Mouse (Mus musculus): Measurements from ENCODE around the gene Tesk1. TPM values are rescaled to one million over a fixed set of nuclear protein-coding genes. Genes with fewer than 3 reads are reported as not detected.

The Tesk1 gene
- polyA plus RNA-seq, 1 experiment, result 935 TPM

DNA sequence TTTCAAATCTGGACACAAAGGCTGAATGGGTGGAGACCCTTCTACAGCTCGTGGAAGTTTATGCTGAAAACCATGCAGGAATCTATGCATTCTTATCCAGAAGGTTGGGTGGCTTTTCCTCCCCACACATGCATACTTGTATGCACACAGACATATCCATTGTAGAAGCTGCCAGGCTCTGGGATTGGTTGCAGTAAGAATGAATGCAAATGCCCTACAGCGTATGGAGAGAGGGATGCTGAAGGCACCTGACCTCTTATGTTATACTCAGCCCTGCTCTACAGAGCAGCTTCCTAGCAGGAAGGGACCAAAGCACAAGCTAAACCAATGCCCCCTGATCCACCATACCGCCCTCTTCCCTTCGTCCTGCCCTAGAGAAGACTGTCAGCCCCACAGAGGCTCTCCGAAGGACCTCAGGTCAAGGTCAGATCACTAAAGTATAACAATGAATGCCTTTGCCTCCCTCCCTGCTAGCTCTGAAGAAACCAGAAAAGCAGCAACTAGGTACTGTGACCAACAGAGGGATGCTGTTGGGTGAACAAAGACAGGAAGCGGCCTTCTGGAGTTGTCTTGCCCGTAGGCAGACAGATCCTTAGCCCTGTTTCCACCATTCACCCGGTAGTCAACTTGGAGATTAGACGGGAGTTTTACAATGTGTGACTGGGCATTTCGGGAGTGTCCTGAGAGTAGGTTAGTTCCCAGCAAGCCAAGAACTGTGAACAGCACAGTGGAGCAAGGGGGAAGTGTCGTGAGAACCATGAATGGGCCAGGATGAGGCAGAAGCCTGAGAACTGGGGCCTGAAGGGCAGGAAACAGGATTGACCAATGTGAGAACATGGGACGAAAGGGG is 34.4 kb upstream of the Tesk1 start:
- no peak overlapping the region for H3K4me3 ChIP-seq (ENCODE audit: control insufficient read depth, low read depth, low read length)
- H3K27ac ChIP-seq (ENCODE audit: control insufficient read depth, insufficient read depth, low read depth, low read length), result no peak overlapping the region
- H3K27me3 ChIP-seq (ENCODE audit: control insufficient read depth, insufficient read depth, low read length), result no peaks in the 10 kb centered on the region
- TF ChIP-seq POLR2A (IDR thresholded peaks at IDR 0.05; ENCODE audit: control insufficient read depth, low read depth, low read length) (no peak), CTCF (IDR thresholded peaks at IDR 0.05; ENCODE audit: control insufficient read depth, insufficient read depth, insufficient replicate concordance, low read depth, low read length) (no peak)
- peaks cover 3% of the 10 kb centered on the region; the same call in 1 of the 2 replicates for H3K4me1 ChIP-seq (ENCODE audit: control insufficient read depth, insufficient read depth, low read length)
- no peaks in the 10 kb centered on the region for H3K36me3 ChIP-seq (ENCODE audit: control insufficient read depth, insufficient read depth, low read length)

DNA sequence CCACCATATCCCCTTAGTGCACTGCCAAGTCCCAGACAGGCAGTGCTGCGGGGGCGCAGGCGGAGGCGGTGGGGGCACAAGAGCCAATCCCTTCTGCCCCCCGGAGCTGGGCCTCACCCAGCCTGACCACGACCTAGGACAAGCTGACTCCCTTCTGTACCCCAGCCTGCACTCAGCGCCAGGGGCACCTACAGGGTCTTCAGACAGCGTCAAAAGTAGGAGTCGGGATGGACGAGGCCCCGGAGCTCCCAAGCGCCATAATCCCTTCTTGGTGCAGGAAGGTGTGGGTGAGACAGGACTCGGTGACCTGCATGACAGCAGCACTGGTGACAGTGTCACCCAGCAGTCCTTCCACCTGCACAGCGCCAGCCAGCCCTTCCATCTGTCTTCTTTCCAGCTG is 27.0 kb upstream of the Tesk1 start:
- no peak overlapping the region for H3K4me3 ChIP-seq (ENCODE audit: control insufficient read depth, low read depth, low read length)
- no peaks in the 10 kb centered on the region for H3K36me3 ChIP-seq (ENCODE audit: control insufficient read depth, insufficient read depth, low read length)
- H3K27me3 ChIP-seq (ENCODE audit: control insufficient read depth, insufficient read depth, low read length), result no peaks in the 10 kb centered on the region
- H3K4me1 ChIP-seq (ENCODE audit: control insufficient read depth, insufficient read depth, low read length), result no peaks in the 10 kb centered on the region; the same call in 1 of the 2 replicates
- no peak overlapping the region for H3K27ac ChIP-seq (ENCODE audit: control insufficient read depth, insufficient read depth, low read depth, low read length)
- TF ChIP-seq POLR2A (IDR thresholded peaks at IDR 0.05; ENCODE audit: control insufficient read depth, low read depth, low read length) (no peak), CTCF (IDR thresholded peaks at IDR 0.05; ENCODE audit: control insufficient read depth, insufficient read depth, insufficient replicate concordance, low read depth, low read length) (no peak)

DNA sequence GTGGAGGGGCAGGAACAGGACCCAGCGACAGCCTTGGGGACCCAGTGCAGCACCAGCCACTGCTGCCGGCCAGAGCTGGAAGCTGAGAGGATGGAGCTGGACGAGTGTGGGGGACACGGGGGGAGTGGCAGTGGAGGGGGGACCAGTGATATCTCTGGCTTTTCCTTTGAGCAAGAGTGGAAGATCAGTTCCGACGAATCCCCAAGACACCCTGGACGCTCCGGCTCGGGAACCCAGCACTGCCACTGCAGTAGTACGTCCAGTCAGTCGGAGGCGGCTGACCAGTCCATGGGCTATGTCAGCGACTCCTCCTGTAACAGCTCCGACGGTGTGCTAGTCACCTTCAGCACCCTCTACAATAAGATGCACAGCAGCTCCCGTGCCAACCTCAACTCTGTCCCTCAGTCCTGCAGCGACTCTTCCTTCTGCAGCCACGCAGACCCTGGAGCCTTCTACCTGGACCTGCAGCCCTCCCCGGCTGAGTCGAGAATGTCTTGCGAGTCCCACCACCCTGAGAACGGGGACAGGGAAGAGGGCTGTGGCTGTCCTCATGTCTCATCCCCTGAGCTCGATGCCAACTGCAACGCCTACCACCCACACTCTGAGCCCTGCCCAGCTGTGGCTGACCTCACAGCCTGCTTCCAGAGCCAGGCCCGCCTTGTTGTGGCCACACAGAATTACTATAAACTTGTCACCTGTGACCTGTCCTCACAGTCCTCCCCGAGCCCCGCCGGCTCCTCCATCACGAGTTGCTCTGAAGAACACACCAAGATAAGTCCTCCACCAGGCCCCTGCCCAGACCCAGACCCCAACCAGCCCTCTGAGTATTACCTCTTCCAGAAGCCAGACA is 26.3 kb upstream of the Tesk1 start:
- H3K4me3 ChIP-seq (ENCODE audit: control insufficient read depth, low read depth, low read length), result no peak overlapping the region

DNA sequence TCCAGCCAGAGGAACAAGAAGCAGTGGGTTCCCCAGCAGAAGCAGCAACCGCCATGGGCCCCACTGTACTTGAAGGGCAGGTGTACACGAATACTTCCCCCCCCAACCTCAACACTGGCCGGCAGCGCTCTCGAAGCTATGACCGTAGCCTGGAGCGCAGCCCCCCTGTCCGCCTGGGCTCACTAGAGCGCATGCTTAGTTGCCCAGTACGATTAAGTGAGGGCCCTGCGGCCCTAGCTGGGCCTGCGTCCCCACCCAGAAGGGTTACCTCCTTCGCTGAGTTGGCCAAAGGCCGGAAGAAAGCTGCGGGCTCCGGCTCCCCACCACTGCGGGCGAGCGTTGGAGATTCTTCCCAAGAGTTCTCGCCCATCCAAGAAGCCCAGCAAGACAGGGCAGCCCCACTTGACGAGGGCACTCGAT is 25.7 kb upstream of the Tesk1 start:
- no peak overlapping the region for H3K4me3 ChIP-seq (ENCODE audit: control insufficient read depth, low read depth, low read length)

More for the DNA sequence above, 26.3 kb upstream of the Tesk1 start:
- no peak overlapping the region for H3K27ac ChIP-seq (ENCODE audit: control insufficient read depth, insufficient read depth, low read depth, low read length)
- TF ChIP-seq POLR2A (IDR thresholded peaks at IDR 0.05; ENCODE audit: control insufficient read depth, low read depth, low read length) (no peak), CTCF (IDR thresholded peaks at IDR 0.05; ENCODE audit: control insufficient read depth, insufficient read depth, insufficient replicate concordance, low read depth, low read length) (no peak)
- no peaks in the 10 kb centered on the region; the same call in 1 of the 2 replicates for H3K4me1 ChIP-seq (ENCODE audit: control insufficient read depth, insufficient read depth, low read length)
- H3K36me3 ChIP-seq (ENCODE audit: control insufficient read depth, insufficient read depth, low read length), result no peaks in the 10 kb centered on the region
- H3K27me3 ChIP-seq (ENCODE audit: control insufficient read depth, insufficient read depth, low read length), result no peaks in the 10 kb centered on the region

DNA sequence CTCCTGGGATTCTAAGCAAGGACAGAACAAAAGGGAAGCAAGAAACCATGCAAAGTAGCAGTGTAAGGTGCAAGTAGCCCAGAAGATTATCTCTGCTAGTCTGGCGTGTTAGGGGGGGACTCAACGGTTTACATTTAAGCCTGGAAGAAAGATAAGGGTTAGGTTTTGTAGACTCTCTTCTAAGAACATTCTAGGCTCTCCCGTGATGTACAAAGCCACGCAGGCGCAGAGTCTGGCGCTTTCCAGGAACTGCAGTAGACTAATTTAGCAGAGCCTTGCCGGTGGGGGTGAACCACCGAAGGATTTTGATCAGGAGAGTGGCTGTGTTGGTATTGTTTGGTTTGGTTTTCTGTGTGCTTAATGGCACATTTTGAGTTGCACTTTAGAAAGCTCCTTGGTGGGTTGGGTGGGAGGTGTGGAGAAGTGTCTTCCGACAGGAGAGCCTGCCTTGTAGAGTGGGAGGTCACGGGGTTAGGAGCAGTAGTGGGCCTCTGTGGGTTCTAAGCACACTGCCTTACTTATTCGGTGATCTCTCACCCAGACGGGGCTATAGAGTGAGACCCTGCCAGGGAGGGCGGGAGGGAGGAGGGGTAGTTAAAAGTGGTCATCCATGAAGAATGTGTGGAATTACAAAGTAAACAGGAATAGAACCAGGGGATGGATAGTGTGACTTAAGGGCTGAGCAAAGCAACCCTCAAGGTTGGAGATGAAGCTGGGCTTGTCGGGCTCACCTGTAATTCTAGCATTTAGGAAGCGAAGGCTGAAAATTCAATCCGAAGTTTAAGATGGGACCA is 24.3 kb upstream of the Tesk1 start:
- no peak for TF ChIP-seq POLR2A (IDR thresholded peaks at IDR 0.05; ENCODE audit: control insufficient read depth, low read depth, low read length)
- TF ChIP-seq CTCF (IDR thresholded peaks at IDR 0.05; ENCODE audit: control insufficient read depth, insufficient read depth, insufficient replicate concordance, low read depth, low read length), result no peak
- Histone ChIP-seq H3K4me1 (ENCODE audit: control insufficient read depth, insufficient read depth, low read length) (no peaks in the 10 kb centered on the region; the same call in none of the 2 replicates), H3K27me3 (ENCODE audit: control insufficient read depth, insufficient read depth, low read length) (no peaks in the 10 kb centered on the region), H3K27ac (ENCODE audit: control insufficient read depth, insufficient read depth, low read depth, low read length) (no peak overlapping the region), H3K36me3 (ENCODE audit: control insufficient read depth, insufficient read depth, low read length) (no peaks in the 10 kb centered on the region; the same call in 1 of the 2 replicates), H3K4me3 (ENCODE audit: control insufficient read depth, low read depth, low read length) (no peak overlapping the region)

More for the DNA sequence above, 25.7 kb upstream of the Tesk1 start:
- Histone ChIP-seq H3K36me3 (ENCODE audit: control insufficient read depth, insufficient read depth, low read length) (no peaks in the 10 kb centered on the region), H3K4me1 (ENCODE audit: control insufficient read depth, insufficient read depth, low read length) (no peaks in the 10 kb centered on the region; the same call in 1 of the 2 replicates), H3K27ac (ENCODE audit: control insufficient read depth, insufficient read depth, low read depth, low read length) (no peak overlapping the region), H3K27me3 (ENCODE audit: control insufficient read depth, insufficient read depth, low read length) (no peaks in the 10 kb centered on the region)
- TF ChIP-seq CTCF (IDR thresholded peaks at IDR 0.05; ENCODE audit: control insufficient read depth, insufficient read depth, insufficient replicate concordance, low read depth, low read length), result no peak
- TF ChIP-seq POLR2A (IDR thresholded peaks at IDR 0.05; ENCODE audit: control insufficient read depth, low read depth, low read length), result no peak

DNA sequence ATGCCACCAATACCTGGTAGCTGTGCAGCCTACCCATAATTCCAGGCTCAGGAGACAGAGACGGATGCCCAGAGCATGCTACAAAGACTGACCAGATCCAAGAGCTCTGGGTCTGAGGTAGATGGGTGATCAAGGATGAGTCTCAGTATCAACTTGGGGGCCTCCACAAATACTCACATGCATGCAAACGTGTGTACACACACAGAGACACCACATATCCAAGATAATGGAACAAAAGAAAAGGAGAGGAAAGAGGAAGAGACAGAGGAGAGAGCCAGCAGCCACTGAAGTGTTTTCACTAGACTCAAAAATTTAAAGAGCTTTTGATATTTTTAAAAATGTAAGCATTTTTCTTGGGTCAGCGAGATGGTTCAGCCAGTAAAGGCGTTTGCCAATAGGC is 23.3 kb upstream of the Tesk1 start:
- Histone ChIP-seq H3K4me3 (ENCODE audit: control insufficient read depth, low read depth, low read length) (no peak overlapping the region), H3K27ac (ENCODE audit: control insufficient read depth, insufficient read depth, low read depth, low read length) (no peak overlapping the region), H3K36me3 (ENCODE audit: control insufficient read depth, insufficient read depth, low read length) (no peaks in the 10 kb centered on the region; the same call in 1 of the 2 replicates), H3K4me1 (ENCODE audit: control insufficient read depth, insufficient read depth, low read length) (no peaks in the 10 kb centered on the region; the same call in none of the 2 replicates), H3K27me3 (ENCODE audit: control insufficient read depth, insufficient read depth, low read length) (no peaks in the 10 kb centered on the region)
- TF ChIP-seq POLR2A (IDR thresholded peaks at IDR 0.05; ENCODE audit: control insufficient read depth, low read depth, low read length) (no peak), CTCF (IDR thresholded peaks at IDR 0.05; ENCODE audit: control insufficient read depth, insufficient read depth, insufficient replicate concordance, low read depth, low read length) (no peak)

Measured in testis, adult 2 months (tissue).